Mouse (Mus musculus) v-Abl transformed pro-B cells (cell line): ENCODE results near the gene 4930451I11Rik.

Experiments used
- in situ Hi-C, 2 experiments: fragments of 400-800 bp; cut with MboI; formaldehyde crosslinking; loops; one replicate each; pipeline ENCODE4 v1.15.1; 2025; ENCODE audit not compliant: unreplicated experiment in 2 of 2

Gene 4930451I11Rik

GRCm38 (mm10) chr7:126831539-126831938 is at the start of gene 4930451I11Rik:
4930451I11Rik (minus strand) TSS chr7:126831639.
- in situ Hi-C loops, result loop anchor here (5.0 to 25.0 kb wide), 4 partner anchors 131 to 353 kb away; partner anchors contain the start of genes Pagr1a (in 1 of the 2), Pagr1b (in 1 of the 2) and Sez6l2 (in 1 of the 2)

DNA sequence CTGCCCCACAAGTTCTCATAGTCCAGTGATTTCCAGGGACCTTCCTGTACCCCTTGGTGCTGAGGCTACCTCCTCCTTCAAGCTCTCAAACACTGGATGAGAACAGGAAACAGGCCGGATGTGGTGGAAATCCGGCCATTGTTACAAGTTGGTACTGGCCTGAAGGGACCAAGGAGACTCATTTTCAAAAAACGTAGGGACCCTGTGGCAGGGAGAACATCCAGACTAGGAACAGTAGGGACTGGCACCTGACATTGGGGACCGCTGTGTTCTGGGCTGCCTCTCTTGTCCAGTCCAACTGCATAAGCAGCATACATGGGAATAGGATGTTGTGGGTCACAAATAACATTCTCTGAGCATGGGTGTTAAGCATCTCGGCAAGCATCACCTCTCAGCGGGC is 49.6 kb upstream of the 4930451I11Rik start:
- in situ Hi-C loops, result no loop called here

DNA sequence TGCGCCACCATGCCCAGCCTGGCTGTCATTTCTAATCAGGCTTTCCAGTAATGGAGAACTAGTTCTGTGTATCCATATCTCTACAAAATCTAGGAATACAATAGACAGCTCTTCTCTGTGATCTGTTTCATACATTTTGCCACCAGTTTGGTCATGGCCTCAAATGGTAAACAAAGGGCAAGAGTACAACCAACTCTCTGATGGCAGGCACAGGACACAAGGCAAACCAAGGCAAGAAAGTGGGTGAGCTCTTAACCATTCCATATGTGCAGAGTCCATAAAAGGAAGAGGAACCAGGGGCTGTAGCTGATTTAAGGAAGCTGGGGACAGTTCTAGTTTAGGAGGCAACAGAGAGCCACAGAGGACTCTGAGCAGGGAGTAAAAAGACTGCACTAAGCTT is 45.8 kb upstream of the 4930451I11Rik start:
- in situ Hi-C loops, result no loop called here

- in situ Hi-C loops, result no loop called here
Measured at GRCm38 (mm10) chr7:126870520-126870891, 39.1 kb upstream of the 4930451I11Rik start.

GRCm38 (mm10) chr7:126869780-126870519 is 38.5 kb upstream of the 4930451I11Rik start:
- in situ Hi-C loops, result no loop called here

DNA sequence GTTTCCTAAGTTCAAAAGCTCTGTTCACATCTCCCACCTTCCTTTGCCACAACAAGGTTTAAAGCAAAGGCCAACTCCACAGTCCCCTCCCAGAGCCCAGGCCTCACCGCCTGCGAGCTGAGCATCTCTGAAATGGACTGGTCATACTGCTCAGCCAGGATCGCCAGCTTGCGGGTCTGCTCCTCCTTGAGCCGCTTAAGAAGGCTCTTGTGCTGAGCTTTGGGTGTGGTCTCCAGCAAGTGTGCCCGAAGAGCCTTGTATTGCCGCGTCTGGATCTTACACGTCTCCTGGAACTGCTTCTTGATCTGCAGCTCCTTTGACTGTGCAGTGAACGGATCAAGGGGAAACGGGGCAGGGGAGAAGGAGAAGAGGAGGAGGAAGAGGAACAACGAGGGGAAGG is 36.6 kb upstream of the 4930451I11Rik start:
- in situ Hi-C loops, result no loop called here

- in situ Hi-C loops, result no loop called here
Measured at GRCm38 (mm10) chr7:126867534-126867933, 36.1 kb upstream of the 4930451I11Rik start.

GRCm38 (mm10) chr7:126863791-126864190 is 32.4 kb upstream of the 4930451I11Rik start:
- in situ Hi-C loops, result no loop called here

GRCm38 (mm10) chr7:126862147-126862784 is 30.8 kb upstream of the 4930451I11Rik start, which contains the start of gene Ino80e:
Ino80e (minus strand) TSS chr7:126862377.
- in situ Hi-C loops, result no loop called here

DNA sequence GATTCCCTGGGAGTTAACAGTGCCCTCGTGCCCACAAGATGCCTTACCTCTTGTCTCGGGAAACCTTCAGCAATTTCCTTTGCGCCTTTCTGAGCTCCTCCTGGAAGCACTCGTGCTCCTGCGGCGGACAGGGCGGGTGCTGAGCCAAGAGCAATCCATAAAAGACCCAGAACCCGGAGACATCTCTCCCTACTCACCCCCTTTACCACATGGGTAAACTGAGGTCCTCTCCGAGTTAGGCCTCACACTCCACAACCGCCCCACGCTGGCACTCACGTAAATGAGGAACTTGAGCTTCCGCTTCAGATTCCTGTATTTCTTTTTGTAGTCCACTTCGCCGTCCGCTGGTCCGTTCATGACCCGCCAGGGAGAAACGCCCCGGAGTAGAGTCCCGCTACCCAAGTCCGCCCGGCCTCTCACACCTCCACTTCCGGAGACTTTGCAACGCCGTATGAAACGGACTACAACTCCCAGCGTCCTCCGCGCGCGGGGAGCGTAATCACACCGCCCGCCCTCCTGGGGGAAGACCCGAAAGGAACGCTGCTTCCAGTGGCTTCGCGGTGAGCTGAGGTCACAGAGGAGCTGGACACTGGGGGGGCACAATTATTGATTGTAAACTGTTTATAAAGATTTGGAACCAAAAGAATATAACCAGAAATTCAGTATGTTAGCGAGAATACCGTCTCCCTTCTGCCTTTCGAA is 30.1 kb upstream of the 4930451I11Rik start, which contains the start of gene Hirip3:
Gene Hirip3, plus strand, starts transcription at position 544 of the 702 bp plus-strand sequence.
- in situ Hi-C loops, result no loop called here

GRCm38 (mm10) chr7:126860987-126861386 is 29.5 kb upstream of the 4930451I11Rik start:
- in situ Hi-C loops, result no loop called here

GRCm38 (mm10) chr7:126856741-126857420 is 25.4 kb upstream of the 4930451I11Rik start:
- in situ Hi-C loops, result no loop called here

- in situ Hi-C loops, result no loop called here
Measured at GRCm38 (mm10) chr7:126855641-126856040, 24.2 kb upstream of the 4930451I11Rik start.

DNA sequence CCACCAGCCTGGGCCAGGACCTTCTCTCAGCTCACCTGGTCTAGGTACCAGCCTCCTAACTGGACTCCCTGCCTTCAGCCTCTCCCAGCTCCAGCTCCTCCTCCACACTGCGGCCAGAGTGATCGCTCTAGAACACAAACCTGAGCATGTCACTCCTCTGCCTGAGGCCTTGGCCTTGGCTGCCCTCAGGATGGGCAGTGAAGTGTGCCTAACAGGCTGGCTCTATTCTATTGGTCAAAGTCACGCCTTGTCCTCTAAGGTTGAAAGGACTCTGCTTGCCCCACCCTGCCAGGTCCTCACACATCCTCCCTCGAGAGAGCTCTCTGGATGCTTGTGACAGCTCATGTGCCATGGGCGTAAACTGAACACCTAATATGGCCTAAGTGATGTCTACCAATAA is 22.0 kb upstream of the 4930451I11Rik start:
- in situ Hi-C loops, result no loop called here

GRCm38 (mm10) chr7:126851192-126851591 is 19.8 kb upstream of the 4930451I11Rik start:
- in situ Hi-C loops, result no loop called here

- in situ Hi-C loops, result no loop called here
Measured at GRCm38 (mm10) chr7:126850161-126850560, 18.7 kb upstream of the 4930451I11Rik start.

DNA sequence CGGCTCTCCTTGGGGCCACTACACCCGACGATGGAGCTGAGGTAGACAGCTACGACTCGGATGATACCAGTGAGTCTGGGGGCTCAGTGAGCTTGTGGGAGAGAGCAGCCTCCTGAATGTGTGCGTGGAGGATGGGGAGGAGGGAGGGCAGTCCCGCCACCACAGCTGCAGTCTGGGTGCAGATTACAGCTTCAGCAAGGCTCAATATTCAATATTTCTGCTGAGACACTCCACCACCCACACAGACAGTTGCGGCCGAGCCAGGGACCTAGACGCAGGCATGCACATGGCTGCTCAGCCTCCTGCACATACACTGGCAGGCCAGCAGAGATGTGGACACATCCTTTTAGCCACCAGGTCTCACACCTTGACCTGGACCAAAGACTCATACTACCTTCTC is 17.4 kb upstream of the 4930451I11Rik start:
- in situ Hi-C loops, result loop anchor here in 1 of 2 experiments (25.0 kb wide), 1 partner anchor 114 kb away; the partner anchor contains the start of gene Sez6l2

DNA sequence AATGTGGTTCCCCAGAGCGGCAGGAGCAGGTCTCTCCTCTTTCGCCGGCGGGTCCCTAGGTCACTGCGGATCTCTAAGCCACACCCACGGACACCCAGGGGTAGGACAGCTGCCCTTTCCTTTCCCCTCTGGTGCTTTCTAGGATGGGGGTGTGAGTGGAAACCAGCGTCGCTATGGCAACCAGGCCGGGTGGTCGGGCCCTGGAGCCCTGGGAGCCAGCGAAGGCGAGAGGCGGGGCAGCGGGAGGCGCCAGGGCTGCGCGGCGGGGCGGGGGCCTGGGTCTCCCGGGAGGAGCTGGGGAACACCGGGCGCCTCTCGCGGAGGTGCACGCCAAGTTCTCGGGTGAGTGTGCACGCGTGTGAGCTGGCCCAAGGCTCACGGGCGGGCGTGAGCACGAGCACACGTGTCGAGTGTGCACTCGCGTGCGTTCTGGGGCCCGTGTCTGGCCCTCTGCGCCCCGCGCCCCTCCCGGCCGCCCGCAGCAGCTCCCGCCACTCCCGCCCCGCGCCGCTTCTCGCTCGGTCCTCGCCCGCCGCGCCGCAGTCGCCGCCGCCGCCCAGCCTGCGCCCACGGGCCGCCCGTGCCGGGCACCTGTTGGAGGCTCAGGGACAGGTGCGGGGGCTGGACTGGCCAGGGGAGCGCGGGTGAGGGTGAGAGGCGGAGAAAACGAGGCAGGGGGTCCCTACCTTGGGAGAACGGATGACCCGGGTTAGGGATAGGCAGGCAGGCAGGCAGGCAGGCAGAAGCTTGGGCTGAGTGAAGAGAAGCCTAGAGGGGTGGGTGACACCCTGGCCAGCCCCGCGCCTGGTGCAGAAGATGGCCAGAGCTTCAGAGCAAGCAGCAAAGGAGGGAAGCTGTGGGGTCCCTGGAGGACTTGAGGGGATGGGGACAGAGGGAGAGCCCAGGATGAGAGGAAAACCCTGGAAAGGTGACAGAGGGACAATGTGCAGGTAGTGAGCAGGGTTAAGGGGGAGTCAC is 16.3 kb upstream of the 4930451I11Rik start:
- in situ Hi-C loops, result loop anchor here in 1 of 2 experiments (25.0 kb wide), 1 partner anchor 115 kb away; the partner anchor contains the start of gene Sez6l2

DNA sequence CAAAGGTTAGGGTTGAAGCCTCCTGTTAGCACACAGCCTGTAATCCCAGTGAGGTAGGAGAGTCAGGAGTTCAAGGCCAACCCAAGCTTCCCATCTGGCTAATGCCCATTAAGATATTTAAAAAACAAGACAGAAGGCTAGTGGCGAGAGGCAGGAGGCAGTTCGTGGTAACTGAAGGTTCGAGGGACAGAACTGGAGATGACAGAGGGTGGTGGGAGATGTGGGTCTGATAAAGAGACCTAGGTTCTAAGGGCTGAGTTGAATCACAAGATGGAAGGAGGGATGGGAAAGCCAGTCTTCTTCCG is 15.6 kb upstream of the 4930451I11Rik start, which contains the start of gene Doc2a:
Gene Doc2a, plus strand, starts transcription at position 301 of the 305 bp plus-strand sequence.
- in situ Hi-C loops, result loop anchor here in 1 of 2 experiments (25.0 kb wide), 1 partner anchor 115 kb away; the partner anchor contains the start of gene Sez6l2
